Mouse (Mus musculus) lung, embryonic 14.5 days (tissue): Measurements from ENCODE around the gene S100a4. TPM values are rescaled to one million over a fixed set of nuclear protein-coding genes. Genes with fewer than 3 reads are reported as not detected.

Experiments used
- ATAC-seq: fragments of 200-750 bp; cut with Nextera tagmentation; 2 replicates; pipeline ENCODE4 v1.8.0; 2017; ENCODE audit warnings: mild to moderate bottlenecking, moderate TSS enrichment, moderate library complexity; ENCODE audit not compliant: insufficient read depth
- DNase-seq: peaks from one replicate; pipeline ENCODE4 v3.0.0-alpha.2; 2015
- H3K27ac ChIP-seq: fragments of 300-500 bp; sonication (generic); 2 replicates; pipeline ENCODE4 v1.5.1; 2014; ENCODE audit warnings: low read depth, mild to moderate bottlenecking, moderate library complexity
- H3K27me3 ChIP-seq: fragments of 300-500 bp; sonication (generic); 2 replicates; pipeline ENCODE4 v1.6.1; 2014; ENCODE audit warnings: low read length, control low read depth; ENCODE audit not compliant: insufficient read depth
- H3K36me3 ChIP-seq: fragments of 300-500 bp; sonication (generic); 2 replicates; pipeline ENCODE4 v1.6.1; 2014; ENCODE audit warnings: control low read depth; ENCODE audit not compliant: insufficient read depth
- H3K4me1 ChIP-seq: fragments of 300-500 bp; sonication (generic); 2 replicates; pipeline ENCODE4 v1.6.1; 2014; ENCODE audit warnings: antibody characterized with exemption, control low read depth; ENCODE audit not compliant: insufficient read depth
- H3K4me2 ChIP-seq: fragments of 300-500 bp; sonication (generic); 2 replicates; pipeline ENCODE4 v1.6.1; 2014; ENCODE audit warnings: mild to moderate bottlenecking
- H3K4me3 ChIP-seq: fragments of 300-500 bp; sonication (generic); 2 replicates; pipeline ENCODE4 v1.5.1; 2014; ENCODE audit warnings: low read depth, low read length
- H3K9ac ChIP-seq: fragments of 300-500 bp; sonication (generic); 2 replicates; pipeline ENCODE4 v1.6.1; 2014
- H3K9me3 ChIP-seq: fragments of 300-500 bp; sonication (generic); 2 replicates; pipeline ENCODE4 v1.6.1; 2016; ENCODE audit warnings: low read depth, low read length, control low read depth
- CTCF ChIP-seq: IDR thresholded peaks from 2 replicates; pipeline ENCODE4 v1.5.1; 2016; ENCODE audit warnings: antibody characterized with exemption, low read depth
- WGBS: fragments of 180-500 bp; shearing (Covaris S2); extraction: QIAGEN DNeasy Blood & Tissue Kit; methylation state at CpG from one replicate; pipeline ENCODE4 v1.1.7; 2014; 5-methylcytosine and 5-hydroxymethylcytosine counted together
- polyA plus RNA-seq: library from polyadenylated mRNA; unstranded; fragments of >200 nt; fragmentation: Nextera tagmentation; extraction: Ambion mirVana; gene quantifications from 2 replicates; pipeline ENCODE4 v1.2.1, GENCODE M21; 2014

S100a4 gene
- polyA plus RNA-seq, 1 experiment from 2014 or later: 3.1 TPM

DNA sequence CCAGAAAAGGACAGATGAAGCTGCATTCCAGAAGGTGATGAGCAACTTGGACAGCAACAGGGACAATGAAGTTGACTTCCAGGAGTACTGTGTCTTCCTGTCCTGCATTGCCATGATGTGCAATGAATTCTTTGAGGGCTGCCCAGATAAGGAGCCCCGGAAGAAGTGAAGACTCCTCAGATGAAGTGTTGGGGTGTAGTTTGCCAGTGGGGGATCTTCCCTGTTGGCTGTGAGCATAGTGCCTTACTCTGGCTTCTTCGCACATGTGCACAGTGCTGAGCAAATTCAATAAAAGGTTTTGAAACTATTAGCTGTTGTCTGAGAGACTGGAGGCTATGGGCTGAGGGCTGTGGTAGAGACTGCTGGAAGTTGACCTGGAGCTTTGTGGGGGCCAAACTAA lies 2.2 kb downstream of the S100a4 start:
- ATAC-seq: no peak

DNA sequence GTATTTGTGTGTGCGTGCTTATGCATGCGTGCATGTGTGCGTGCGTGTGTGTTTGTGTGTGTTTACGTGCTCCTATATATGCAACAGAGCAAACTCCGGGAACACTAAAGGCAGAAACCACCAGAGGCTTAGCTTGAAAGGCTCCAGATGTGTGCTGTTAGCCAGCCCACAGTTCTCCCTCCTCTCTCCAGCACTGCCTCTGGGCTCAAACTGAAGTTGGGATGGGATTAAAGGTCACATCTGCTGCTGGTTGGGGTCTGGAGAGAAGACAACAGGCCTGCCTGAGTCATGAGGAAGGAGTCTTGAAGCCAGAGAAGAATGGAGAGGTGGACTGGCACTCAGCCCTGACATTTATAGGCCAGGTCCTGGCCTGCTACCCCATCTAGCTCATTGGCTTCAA lies 2.6 kb downstream of the S100a4 start:
- Histone ChIP-seq H3K4me1 (peaks cover 22% of the 10 kb centered on the region), H3K27me3 (no peaks in the 10 kb centered on the region), H3K27ac (peak overlapping the region; percentile 61), H3K4me3 (no peak overlapping the region), H3K36me3 (no peaks in the 10 kb centered on the region), H3K9ac (no peak overlapping the region), H3K4me2 (no peak overlapping the region), H3K9me3 (no peaks in the 10 kb centered on the region)
- no peak for TF ChIP-seq CTCF
- peak; percentile 30; the same call in 1 of the 2 replicates for ATAC-seq
- DNase-seq: peak; percentile 60
- 58% methylated on average over 6 of the region's 6 CpGs for WGBS

More for the DNA sequence above, 2.2 kb downstream of the S100a4 start:
- no peak overlapping the region for H3K9ac ChIP-seq
- H3K27me3 ChIP-seq: no peaks in the 10 kb centered on the region
- H3K27ac ChIP-seq: peak overlapping the region; percentile 61
- peaks cover 22% of the 10 kb centered on the region for H3K4me1 ChIP-seq
- no peaks in the 10 kb centered on the region for H3K9me3 ChIP-seq
- no peak overlapping the region for H3K4me2 ChIP-seq
- WGBS: 59% methylated on average over 2 of the region's 2 CpGs
- no peaks in the 10 kb centered on the region for H3K36me3 ChIP-seq
- TF ChIP-seq CTCF: no peak
- no peak for DNase-seq
- H3K4me3 ChIP-seq: no peak overlapping the region

DNA sequence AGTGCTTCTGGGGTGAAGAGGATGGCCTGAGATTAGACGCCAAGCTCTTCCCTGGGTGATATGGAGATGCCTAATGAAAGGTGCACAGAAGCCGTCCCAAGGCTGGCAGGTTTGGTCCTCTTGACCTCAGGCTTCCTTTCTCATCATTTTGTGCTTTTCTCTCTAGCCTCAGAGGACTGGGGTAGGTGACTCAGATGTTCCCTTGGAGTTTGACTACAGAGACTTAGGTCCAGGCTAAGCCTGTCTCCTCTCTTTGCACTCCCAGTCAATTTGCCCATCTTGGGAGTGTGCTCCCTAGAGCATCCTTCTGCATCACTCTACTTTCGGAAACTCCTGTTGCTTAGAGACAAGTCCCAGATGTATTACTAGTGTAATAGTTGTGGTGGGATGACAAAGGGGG lies 3.8 kb downstream of the S100a4 start:
- DNase-seq: no peak
- 82% methylated on average over 3 of the region's 3 CpGs for WGBS
- no peak overlapping the region for H3K9ac ChIP-seq
- H3K4me2 ChIP-seq: no peak overlapping the region
- H3K36me3 ChIP-seq: no peaks in the 10 kb centered on the region
- no peak for TF ChIP-seq CTCF
- no peaks in the 10 kb centered on the region for H3K9me3 ChIP-seq
- ATAC-seq: no peak
- peaks cover 22% of the 10 kb centered on the region for H3K4me1 ChIP-seq
- H3K27ac ChIP-seq: no peak overlapping the region
- no peak overlapping the region for H3K4me3 ChIP-seq
- H3K27me3 ChIP-seq: no peaks in the 10 kb centered on the region

DNA sequence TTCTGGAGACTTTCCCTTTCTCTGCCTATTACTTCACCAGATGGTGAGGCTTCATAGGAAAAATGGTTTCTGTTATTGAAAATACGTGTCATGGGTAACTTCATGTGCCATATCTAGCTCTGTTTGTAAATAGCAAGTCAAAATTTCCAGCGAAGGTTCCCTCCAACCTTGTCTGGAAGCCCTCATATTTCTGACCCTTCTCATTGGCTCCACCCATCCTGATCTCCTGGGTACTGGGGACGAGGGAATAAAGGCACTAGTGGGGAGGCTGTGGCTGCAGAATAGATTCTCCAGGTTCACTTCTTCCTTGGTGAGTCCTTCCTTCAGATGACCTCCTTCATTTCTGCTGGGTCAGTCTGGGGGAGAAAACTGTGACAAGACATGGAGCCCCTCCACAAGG lies 4.7 kb downstream of the S100a4 start, which contains the start of gene S100a5:
Gene S100a5, plus strand, starts transcription at position 301 of the 400 bp plus-strand sequence.
- no peak for TF ChIP-seq CTCF
- DNase-seq (no peak), ATAC-seq (no peak)
- Histone ChIP-seq H3K4me2 (no peak within 1 kb of the TSS), H3K36me3 (no peaks in the 10 kb centered on the region), H3K27ac (no peak within 1 kb of the TSS), H3K9ac (no peak within 1 kb of the TSS), H3K4me3 (no peak within 1 kb of the TSS), H3K9me3 (no peaks in the 10 kb centered on the region), H3K4me1 (peaks cover 21% of the 10 kb centered on the region), H3K27me3 (no peaks in the 10 kb centered on the region)
- WGBS: 53% methylated on average over 3 of the region's 3 CpGs

DNA sequence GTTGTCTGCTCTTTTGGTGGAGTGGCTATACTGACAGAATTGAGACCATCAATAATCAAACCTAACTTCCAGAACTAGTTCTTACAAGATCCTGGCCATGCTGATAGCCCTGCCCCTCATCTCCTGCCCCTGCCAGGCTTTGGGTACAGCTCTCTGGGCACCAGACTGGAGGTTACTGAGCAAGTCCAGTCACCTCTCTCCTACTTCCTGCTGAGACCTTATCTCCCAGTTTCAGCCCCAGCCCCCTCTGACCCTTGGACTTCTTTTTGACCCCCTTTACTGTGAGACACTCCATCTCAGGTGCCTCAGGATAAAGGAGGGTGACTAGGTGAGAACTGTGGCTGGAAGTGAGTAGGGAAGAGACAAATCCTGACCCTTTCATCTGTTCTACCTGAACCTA lies 5.5 kb downstream of the S100a4 start:
- DNase-seq: no peak
- Histone ChIP-seq H3K9me3 (no peaks in the 10 kb centered on the region), H3K27ac (no peak overlapping the region), H3K4me1 (peaks cover 15% of the 10 kb centered on the region), H3K27me3 (no peaks in the 10 kb centered on the region), H3K4me3 (no peak overlapping the region), H3K36me3 (no peaks in the 10 kb centered on the region), H3K4me2 (no peak overlapping the region), H3K9ac (no peak overlapping the region)
- no peak for TF ChIP-seq CTCF
- ATAC-seq: no peak

DNA sequence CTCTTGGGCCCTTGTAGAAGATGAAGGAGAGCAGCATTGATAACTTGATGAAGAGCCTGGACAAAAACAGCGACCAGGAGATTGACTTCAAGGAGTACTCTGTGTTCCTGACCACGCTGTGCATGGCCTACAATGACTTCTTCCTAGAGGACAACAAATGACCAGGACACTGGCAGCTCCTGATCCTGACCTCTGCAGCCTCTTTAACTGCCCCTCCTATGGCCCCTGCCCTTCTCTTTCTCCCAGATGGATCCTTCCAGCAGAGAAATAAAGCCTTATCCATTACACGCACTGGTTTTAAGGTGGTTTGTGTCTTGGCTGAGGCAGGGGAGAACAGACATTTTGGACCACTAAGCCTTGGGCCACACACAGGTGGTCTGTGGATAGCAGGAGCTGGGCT lies 7.9 kb downstream of the S100a4 start:
- Histone ChIP-seq H3K27me3 (no peaks in the 10 kb centered on the region), H3K9ac (no peak overlapping the region), H3K4me1 (no peaks in the 10 kb centered on the region; the same call in 1 of the 2 replicates), H3K36me3 (no peaks in the 10 kb centered on the region), H3K4me2 (no peak overlapping the region), H3K4me3 (no peak overlapping the region), H3K9me3 (no peaks in the 10 kb centered on the region), H3K27ac (no peak overlapping the region)
- DNase-seq (no peak), ATAC-seq (no peak)
- TF ChIP-seq CTCF: no peak
- WGBS: 84% methylated on average over 3 of the region's 3 CpGs

DNA sequence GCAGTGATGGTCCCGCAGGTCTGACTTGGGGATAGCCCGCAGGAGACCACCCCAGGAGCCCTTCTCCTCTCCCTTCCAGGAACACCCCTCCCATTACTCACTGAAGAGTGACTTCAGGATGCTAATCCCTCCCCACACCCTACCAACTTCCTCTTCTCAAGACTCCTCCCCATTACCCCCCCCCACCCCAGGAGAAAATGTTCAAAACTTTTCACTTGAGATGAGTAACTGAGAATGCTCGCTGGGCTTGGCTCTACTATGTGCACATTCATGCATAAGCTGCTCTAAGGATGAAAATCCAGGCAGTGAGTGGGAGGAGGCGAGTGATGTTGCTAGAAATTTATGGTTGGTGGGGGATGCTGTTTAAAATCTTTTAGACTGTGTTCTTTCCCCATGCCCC lies 8.5 kb downstream of the S100a4 start:
- WGBS: 57% methylated on average over 4 of the region's 4 CpGs
- H3K4me3 ChIP-seq: no peak overlapping the region
- no peaks in the 10 kb centered on the region for H3K27me3 ChIP-seq
- no peaks in the 10 kb centered on the region for H3K9me3 ChIP-seq
- H3K27ac ChIP-seq: no peak overlapping the region
- H3K4me2 ChIP-seq: no peak overlapping the region
- no peaks in the 10 kb centered on the region; the same call in 1 of the 2 replicates for H3K4me1 ChIP-seq
- no peak for TF ChIP-seq CTCF
- ATAC-seq: no peak
- no peak overlapping the region for H3K9ac ChIP-seq
- no peaks in the 10 kb centered on the region for H3K36me3 ChIP-seq
- no peak for DNase-seq
